Mouse (Mus musculus): ENCODE results near the gene Sfxn5.
A peak's percentile ranks its signal among the peaks of the same experiment; 100 is the strongest.

Gene Sfxn5

GRCm38 (mm10) chr6:85230762-85231161 lies 102.5 kb downstream of the Sfxn5 start:
- no peak for DNase-seq

- no peak for DNase-seq
These were observed 105.7 kb downstream of the Sfxn5 start for GRCm38 (mm10) chr6:85227520-85227919.

- no peak for DNase-seq
These were observed 106.7 kb downstream of the Sfxn5 start for GRCm38 (mm10) chr6:85226570-85226969.

GRCm38 (mm10) chr6:85224442-85224891 lies 108.8 kb downstream of the Sfxn5 start:
- DNase-seq = no peak

- no peak for DNase-seq
These were observed 109.6 kb downstream of the Sfxn5 start for GRCm38 (mm10) chr6:85223498-85224150.

GRCm38 (mm10) chr6:85222551-85222950 lies 110.7 kb downstream of the Sfxn5 start:
- no peak for DNase-seq

GRCm38 (mm10) chr6:85220917-85221316 lies 112.3 kb downstream of the Sfxn5 start:
- no peak for DNase-seq

- DNase-seq = no peak
These were observed 113.5 kb downstream of the Sfxn5 start for GRCm38 (mm10) chr6:85219706-85220105.

GRCm38 (mm10) chr6:85218684-85219445 lies 114.4 kb downstream of the Sfxn5 start:
- DNase-seq = no peak

GRCm38 (mm10) chr6:85218251-85218650 lies 115.0 kb downstream of the Sfxn5 start:
- no peak for DNase-seq

GRCm38 (mm10) chr6:85210686-85211085 lies 122.5 kb downstream of the Sfxn5 start:
- no peak for DNase-seq

- DNase-seq = no peak
These were observed 123.8 kb downstream of the Sfxn5 start for GRCm38 (mm10) chr6:85209226-85209967.

GRCm38 (mm10) chr6:85207345-85207744 lies 125.9 kb downstream of the Sfxn5 start:
- no peak for DNase-seq

GRCm38 (mm10) chr6:85206939-85207285 lies 126.3 kb downstream of the Sfxn5 start:
- DNase-seq = no peak

GRCm38 (mm10) chr6:85206182-85206938 lies 126.9 kb downstream of the Sfxn5 start:
- peak in 1 of 2 experiments; percentile 23 for DNase-seq

- no peak for DNase-seq
These were observed 135.3 kb downstream of the Sfxn5 start for GRCm38 (mm10) chr6:85197951-85198350.

GRCm38 (mm10) chr6:85193381-85194318 lies 139.6 kb downstream of the Sfxn5 start:
- no peak for DNase-seq

GRCm38 (mm10) chr6:85191751-85192440 lies 141.3 kb downstream of the Sfxn5 start:
- no peak for DNase-seq

GRCm38 (mm10) chr6:85190671-85191070 lies 142.6 kb downstream of the Sfxn5 start:
- DNase-seq = no peak

GRCm38 (mm10) chr6:85189911-85190591 lies 143.2 kb downstream of the Sfxn5 start:
- DNase-seq = no peak
